17 mouse cellular contexts compared by ENCODE assay signal in genomic region chr5:23395721-23396120, GRCm38 (mm10).
"Had no signal": no experiment of that assay in that cellular context is flagged by ENCODE, and none has a peak within 500 bp of the region (broad histone marks: within the 10 kb centered on the region; RNA-seq: fewer than 3 reads in every experiment).

No protein-coding gene starts in this region.

- DNase-seq: liver, postnatal 0 days; lung, adult 2 months; lung, postnatal 14 days; lung, postnatal 4 days; midbrain, embryonic 14.5 days; right cerebral cortex, postnatal 14 days; thymus, adult 2 months; thymus, postnatal 25 days; thymus, postnatal 4 days had no signal

- H3K9ac ChIP-seq: liver, embryonic 15.5 days; liver, postnatal 0 days; lung, embryonic 15.5 days; midbrain, embryonic 12.5 days; neural tube, embryonic 12.5 days; stomach, embryonic 15.5 days had no signal

- ATAC-seq: liver, postnatal 0 days; lung, postnatal 0 days; midbrain, embryonic 16.5 days had no signal

- H3K4me1 ChIP-seq: liver, embryonic 15.5 days; lung, embryonic 15.5 days; midbrain, embryonic 12.5 days; neural tube, embryonic 12.5 days; stomach, embryonic 15.5 days had no signal

- H3K27me3 ChIP-seq: liver, embryonic 15.5 days; lung, embryonic 15.5 days; midbrain, embryonic 12.5 days; neural tube, embryonic 12.5 days; stomach, embryonic 15.5 days had no signal

- H3K9me3 ChIP-seq: liver, embryonic 15.5 days; lung, embryonic 15.5 days; midbrain, embryonic 12.5 days; neural tube, embryonic 12.5 days; stomach, embryonic 15.5 days had no signal

- H3K27ac ChIP-seq: liver, embryonic 15.5 days; lung, embryonic 15.5 days; midbrain, embryonic 12.5 days; neural tube, embryonic 12.5 days; stomach, embryonic 15.5 days; stomach, postnatal 0 days had no signal

- H3K36me3 ChIP-seq: liver, embryonic 15.5 days; stomach, embryonic 15.5 days had no signal

- H3K4me2 ChIP-seq: liver, embryonic 15.5 days; lung, embryonic 15.5 days; midbrain, embryonic 12.5 days; neural tube, embryonic 12.5 days; stomach, embryonic 15.5 days had no signal

- H3K4me3 ChIP-seq: liver, embryonic 15.5 days; lung, embryonic 15.5 days; midbrain, embryonic 12.5 days; neural tube, embryonic 12.5 days; stomach, embryonic 15.5 days had no signal
